24 mouse cellular contexts compared by ENCODE assay signal in the genomic region with DNA sequence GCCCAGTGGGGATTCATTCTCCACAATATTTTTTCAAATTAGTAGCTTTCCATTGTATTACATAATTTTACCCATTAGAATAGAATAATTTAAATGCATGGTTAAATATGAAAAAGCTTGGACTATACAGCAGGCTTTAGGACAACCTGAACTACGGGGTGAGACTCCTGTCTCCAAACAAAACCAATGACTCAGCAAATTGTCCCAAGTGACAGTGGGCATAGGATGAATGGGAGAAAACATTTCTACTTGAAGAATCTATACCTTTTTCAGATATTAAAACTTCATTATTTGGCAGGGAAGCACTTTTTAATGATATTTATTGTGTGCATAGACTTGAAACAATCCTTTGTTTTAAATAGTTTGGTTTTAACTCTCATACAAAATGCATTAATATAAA. TPM values are rescaled to one million over a fixed set of nuclear protein-coding genes. Genes with fewer than 3 reads are reported as not detected.
DNase-seq lines count a peak whose midpoint lies in the region; ATAC-seq and TF ChIP-seq lines count a peak whose summit lies in the region.
"Had no signal": no experiment of that assay in that cellular context is flagged by ENCODE, and none has a peak within 500 bp of the region (broad histone marks: within the 10 kb centered on the region; RNA-seq: fewer than 3 reads in every experiment).

No protein-coding gene starts in this region.

- TF ChIP-seq RAD21 in CH12.LX (IDR thresholded peaks at IDR 0.05; ENCODE audit: low read depth, low read length) = no peak

- peak overlapping the region; percentile 12; the same call in 1 of the 2 replicates for H3K27ac ChIP-seq in layer of hippocampus, adult 2 months
- H3K27ac ChIP-seq in CH12.LX (ENCODE audit: insufficient read depth, low read depth) (no peak overlapping the region), ES-E14 (ENCODE audit: insufficient read depth, low read depth, low read length, poor library complexity, severe bottlenecking) (no peak overlapping the region)
- no peak overlapping the region for H3K27ac ChIP-seq in midbrain, embryonic 11.5 days (ENCODE audit: low read depth, low read length)

- ATAC-seq in midbrain, embryonic 11.5 days (ENCODE audit: low FRiP score) = no peak
- ATAC-seq: activated CD4-positive, CD25-positive, alpha-beta regulatory T cell, adult 4 months; CD4-positive, CD25-positive, alpha-beta regulatory T cell, adult 4 months; Patski had no signal

- H3K4me3 ChIP-seq in layer of hippocampus, adult 2 months = no peak overlapping the region
- no peak overlapping the region for H3K4me3 ChIP-seq in CH12.LX (replicated peaks in 1 of 3; ENCODE audit: low read depth in 2 of 3, low read length in 2 of 3, poor library complexity in 1 of 3)
- no peak overlapping the region for H3K4me3 ChIP-seq in ES-E14 (ENCODE audit: insufficient read depth in 1 of 2, low read depth in 1 of 2, low read length in 2 of 2, poor library complexity in 1 of 2, severe bottlenecking in 1 of 2)
- H3K4me3 ChIP-seq in midbrain, embryonic 11.5 days (ENCODE audit: low read depth, low read length) = no peak overlapping the region

- H3K4me1 ChIP-seq in CH12.LX (ENCODE audit: control insufficient read depth in 1 of 2, insufficient read depth in 2 of 2) (peaks cover under 1 to 7% of the 10 kb centered on the region in 2 experiments; a peak in 1 of 4 replicates), ES-E14 (ENCODE audit: control insufficient read depth in 2 of 2, insufficient read depth in 2 of 2, low read length in 2 of 2, poor library complexity in 1 of 2) (no peaks in the 10 kb centered on the region)
- no peaks in the 10 kb centered on the region for H3K4me1 ChIP-seq in midbrain, embryonic 11.5 days (ENCODE audit: control insufficient read depth, insufficient read depth, low read length)

- dilution Hi-C loops in CH12.LX (cut with MboI; ENCODE audit: extremely low pct_ligation_motif_present, extremely low pct_unique_long_range_greater_than_20kb, low sequenced_read_pairs) = no loop called here

- H3K9ac ChIP-seq in CH12.LX (ENCODE audit: insufficient read depth, low read depth) (no peak overlapping the region), ES-E14 (ENCODE audit: insufficient read depth, low read depth, low read length, poor library complexity, severe bottlenecking) (no peak overlapping the region)
- no peak overlapping the region for H3K9ac ChIP-seq in midbrain, embryonic 11.5 days (ENCODE audit: low read length)

- H3K9me3 ChIP-seq in CH12.LX (replicated peaks; ENCODE audit: low read length) (no peaks in the 10 kb centered on the region), ES-E14 (ENCODE audit: control insufficient read depth, insufficient read depth, low read depth, low read length) (no peaks in the 10 kb centered on the region)
- H3K9me3 ChIP-seq in midbrain, embryonic 11.5 days (ENCODE audit: control insufficient read depth, low read length) = no peaks in the 10 kb centered on the region
- H3K9me3 ChIP-seq: G1E had no signal

- DNase-seq in layer of hippocampus, adult 2 months (ENCODE audit: low spot score in 2 of 2) = no peak
- no peak for DNase-seq in layer of hippocampus, postnatal 10 days (ENCODE audit: low spot score in 2 of 2)
- no peak for DNase-seq in CH12.LX (ENCODE audit: extremely low read depth)
- no peak for DNase-seq in ES-E14 (ENCODE audit: low read depth, low spot score)
- DNase-seq in midbrain, embryonic 11.5 days (ENCODE audit: low spot score, missing footprints) = no peak
- DNase-seq in frontal cortex, adult 2 months (ENCODE audit: extremely low spot score in 1 of 2, low spot score in 1 of 2) = no peak
- DNase-seq: adrenal gland, adult 2 months; adrenal gland, adult 8-10 months; adrenal gland, postnatal 10 days; adrenal gland, postnatal 14 days; adrenal gland, postnatal 25 days; adrenal gland, postnatal 36 days; B cell, adult 2 months; cerebellum, adult 11 months; cerebellum, adult 11-12 months; cerebellum, adult 18-20 months; cerebellum, adult 2 months; cerebellum, adult 8-10 months had no signal

- no peak for TF ChIP-seq CTCF in layer of hippocampus, adult 2 months (conservative IDR thresholded peaks at IDR 0.05)
- no peak for TF ChIP-seq CTCF in CH12.LX (conservative IDR thresholded peaks at IDR 0.05 in 1 of 2, IDR thresholded peaks at IDR 0.05 in 1 of 2; ENCODE audit: low read depth in 2 of 2, low read length in 2 of 2)

- TF ChIP-seq EP300 in CH12.LX (IDR thresholded peaks at IDR 0.05; ENCODE audit: low read length) = no peak

- no peaks in the 10 kb centered on the region for H3K27me3 ChIP-seq in CH12.LX (replicated peaks)
- H3K27me3 ChIP-seq in midbrain, embryonic 11.5 days (ENCODE audit: control insufficient read depth, insufficient read depth, low read length) = no peaks in the 10 kb centered on the region

- H3K4me2 ChIP-seq in CH12.LX (ENCODE audit: insufficient read depth, low read depth, poor library complexity, severe bottlenecking) = no peak overlapping the region
- H3K4me2 ChIP-seq in midbrain, embryonic 11.5 days = no peak overlapping the region

- 80% methylated on average over 1 of the region's 1 CpGs for WGBS in midbrain, embryonic 11.5 days

- no peak for TF ChIP-seq POLR2A in CH12.LX (IDR thresholded peaks at IDR 0.05; ENCODE audit: low read depth, low read length)

- no peaks in the 10 kb centered on the region for H3K79me2 ChIP-seq in CH12.LX (replicated peaks; ENCODE audit: control insufficient read depth, extremely low read depth, insufficient read depth, poor library complexity, severe bottlenecking)

- H3K36me3 ChIP-seq in CH12.LX (replicated peaks in 1 of 2; ENCODE audit: control insufficient read depth in 1 of 2, insufficient read depth in 1 of 2, low read length in 1 of 2) = no peaks in the 10 kb centered on the region
- H3K36me3 ChIP-seq in ES-E14 (ENCODE audit: control insufficient read depth, insufficient read depth, low read length, poor library complexity, severe bottlenecking) = no peaks in the 10 kb centered on the region
- no peaks in the 10 kb centered on the region for H3K36me3 ChIP-seq in midbrain, embryonic 11.5 days (ENCODE audit: control insufficient read depth, insufficient read depth, low read length)
- H3K36me3 ChIP-seq: G1E had no signal

- in situ Hi-C loops in CH12.LX (cut with MboI; ENCODE audit: low pct_ligation_motif_present, low pct_unique_long_range_greater_than_20kb, low sequenced_read_pairs) (no loop called here), ES-E14 (cut with MboI; ENCODE audit: low sequenced_read_pairs in 2 of 2, unreplicated experiment in 2 of 2) (no loop called here)

TF ChIP-seq in CH12.LX, 34 proteins besides CTCF, POLR2A, EP300 and RAD21:
- TF ChIP-seq MAFK (IDR thresholded peaks at IDR 0.05; ENCODE audit: insufficient replicate concordance, low read length) = peak; percentile 71
- TF ChIP-seq NRF1 (IDR thresholded peaks at IDR 0.05; ENCODE audit: low read depth, low read length) = no peak
- no peak for TF ChIP-seq ZKSCAN1 (IDR thresholded peaks at IDR 0.05; ENCODE audit: borderline replicate concordance, low read depth, low read length)
TF ChIP-seq in CH12.LX: peak in this region for 1.

TF ChIP-seq in ES-E14, 5 proteins besides CTCF, POLR2A, EP300 and RAD21:
- TF ChIP-seq MAFK (IDR thresholded peaks at IDR 0.05; ENCODE audit: insufficient read depth, low read depth, low read length) (peak; percentile 80), ZNF384 (IDR thresholded peaks at IDR 0.05; ENCODE audit: low read depth, low read length) (no peak)

RNA-seq across cellular contexts. Expression of a gene that starts 41.0 kb away (rescaled TPM):
- 100 to 1,000 TPM; 959 to 981 TPM for total RNA-seq in layer of hippocampus, adult 2 months (2021)
- 1,000 to 10,000 TPM in 1 of 2 experiments, 100 to 1,000 TPM in 1; 988 to 1,034 TPM for total RNA-seq in layer of hippocampus, postnatal 10 days (2021)
- total RNA-seq in CH12.LX (2012; rRNA removed) = 6.4 and 8.3 TPM in 2 replicates
- total RNA-seq in CH12.LX (2014; rRNA removed) = 20.5 and 21.9 TPM in 2 replicates
- polyA plus RNA-seq in CH12.LX (2012; ENCODE audit: insufficient read length, low read depth) = 5.5 and 5.8 TPM in 2 replicates
- total RNA-seq in ES-E14 (2012; rRNA removed) = 0.37 and 0.85 TPM in 2 replicates
- polyA plus RNA-seq in midbrain, embryonic 11.5 days (2014; fragmentation: Nextera tagmentation; extraction: Ambion mirVana) = 163 and 190 TPM in 2 replicates
- 718 and 825 TPM in 2 replicates for polyA plus RNA-seq in frontal cortex, adult 2 months (2012; rRNA removed)
- total RNA-seq: G1E, MEL had no signal
- polyA plus RNA-seq: C2C12; CD4-positive, CD25-positive, alpha-beta regulatory T cell, adult 4 months; G1E; Patski had no signal

Comparison
In these comparisons a context has a peak if more than half of its experiments do, and no peak if none do; other contexts are left out.
1. RNA of a gene that starts 41.0 kb away (total RNA-seq): 988 to 1,034 TPM in layer of hippocampus, postnatal 10 days and 959 to 981 TPM in layer of hippocampus, adult 2 months; 6.4 to 21.9 TPM in CH12.LX and 0.37 to 0.85 TPM in ES-E14; every median in the first group is over 10 times any median in the second.